Mouse (Mus musculus) kidney, postnatal 0 days (tissue): ENCODE measurements around the gene Ywhaq. TPM values are rescaled to one million over a fixed set of nuclear protein-coding genes. Genes with fewer than 3 reads are reported as not detected.

Experiments
- ATAC-seq: fragments of 200-750 bp; cut with Nextera tagmentation; replicated peaks from 2 replicates; pipeline ENCODE4 v1.8.0; 2017; ENCODE audit warnings: low read depth, moderate number of reproducible peaks, moderate TSS enrichment, moderate library complexity; ENCODE audit not compliant: low FRiP score
- DNase-seq: peaks from one replicate; pipeline ENCODE4 v3.0.0-alpha.2; 2016; ENCODE audit warnings: low spot score
- H3K27ac ChIP-seq: fragments of 300-500 bp; sonication (generic); 2 replicates; pipeline ENCODE4 v1.5.1; 2014; ENCODE audit warnings: mild to moderate bottlenecking
- H3K27me3 ChIP-seq: fragments of 300-500 bp; sonication (generic); 2 replicates; pipeline ENCODE4 v1.6.1; 2014; ENCODE audit warnings: low read length, mixed read lengths; ENCODE audit not compliant: insufficient read depth
- H3K36me3 ChIP-seq: fragments of 300-500 bp; sonication (generic); 2 replicates; pipeline ENCODE4 v1.6.1; 2014; ENCODE audit warnings: low read length, mixed read lengths; ENCODE audit not compliant: insufficient read depth
- H3K4me1 ChIP-seq: fragments of 300-500 bp; sonication (generic); replicated peaks from 2 replicates; pipeline ENCODE4 v1.6.1; 2014; ENCODE audit warnings: antibody characterized with exemption, low read length, mixed read lengths; ENCODE audit not compliant: insufficient read depth
- H3K4me2 ChIP-seq: fragments of 300-500 bp; sonication (generic); 2 replicates; pipeline ENCODE4 v1.6.1; 2014; ENCODE audit warnings: mild to moderate bottlenecking, low read length, moderate library complexity, mixed read lengths
- H3K4me3 ChIP-seq: fragments of 300-500 bp; sonication (generic); replicated peaks from 2 replicates; pipeline ENCODE4 v1.5.1; 2014; ENCODE audit warnings: low read depth, low read length
- H3K9ac ChIP-seq: fragments of 300-500 bp; sonication (generic); 2 replicates; pipeline ENCODE4 v1.6.1; 2014; ENCODE audit warnings: low read depth, low read length
- H3K9me3 ChIP-seq: fragments of 300-500 bp; sonication (generic); replicated peaks from 2 replicates; pipeline ENCODE4 v1.6.1; 2016; ENCODE audit warnings: low read length, inconsistent platforms, mixed read lengths
- CTCF ChIP-seq: IDR thresholded peaks from 2 replicates; pipeline ENCODE4 v1.5.1; 2016; ENCODE audit warnings: antibody characterized with exemption, low read depth, mild to moderate bottlenecking, moderate library complexity
- WGBS: fragments of 180-500 bp; shearing (Covaris S2); extraction: QIAGEN DNeasy Blood & Tissue Kit; methylation state at CpG from one replicate; pipeline ENCODE4 v1.1.7; 2014; 5-methylcytosine and 5-hydroxymethylcytosine counted together
- polyA plus RNA-seq: library from polyadenylated mRNA; unstranded; fragments of >200 nt; fragmentation: Nextera tagmentation; extraction: Ambion mirVana; gene quantifications from 2 replicates; pipeline ENCODE4 v1.2.1, GENCODE M21; 2015

The Ywhaq gene
- polyA plus RNA-seq, 1 experiment from 2014 or later, result 621 TPM

DNA sequence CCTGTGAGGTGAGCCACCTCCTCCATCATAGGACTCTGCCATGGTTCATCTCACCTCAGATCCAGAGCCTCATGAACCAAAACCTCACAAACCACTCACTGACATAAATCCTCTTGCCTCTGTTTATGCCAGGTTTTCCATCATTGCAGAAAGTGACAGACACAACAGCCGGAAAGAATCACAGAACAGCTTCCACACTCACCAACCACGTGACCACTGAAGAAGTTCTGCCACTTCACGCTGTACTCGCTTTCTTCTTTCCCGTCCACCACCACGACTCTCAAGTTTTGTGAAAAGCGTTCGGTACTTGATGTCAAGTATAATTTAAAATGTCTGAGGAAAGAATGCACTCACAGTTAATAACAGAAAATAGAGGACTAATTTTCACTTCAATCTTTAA is 63.8 kb downstream of the Ywhaq start:
- no peaks in the 10 kb centered on the region for H3K4me1 ChIP-seq
- no peaks in the 10 kb centered on the region for H3K9me3 ChIP-seq
- no peaks in the 10 kb centered on the region for H3K27me3 ChIP-seq
- peaks cover 35% of the 10 kb centered on the region for H3K36me3 ChIP-seq
- no peak for TF ChIP-seq CTCF
- no peak overlapping the region for H3K4me2 ChIP-seq
- H3K4me3 ChIP-seq, result no peak overlapping the region
- no peak overlapping the region for H3K9ac ChIP-seq
- WGBS, result 94% methylated on average over 8 of the region's 8 CpGs
- DNase-seq (no peak), ATAC-seq (no peak)
- H3K27ac ChIP-seq, result no peak overlapping the region

DNA sequence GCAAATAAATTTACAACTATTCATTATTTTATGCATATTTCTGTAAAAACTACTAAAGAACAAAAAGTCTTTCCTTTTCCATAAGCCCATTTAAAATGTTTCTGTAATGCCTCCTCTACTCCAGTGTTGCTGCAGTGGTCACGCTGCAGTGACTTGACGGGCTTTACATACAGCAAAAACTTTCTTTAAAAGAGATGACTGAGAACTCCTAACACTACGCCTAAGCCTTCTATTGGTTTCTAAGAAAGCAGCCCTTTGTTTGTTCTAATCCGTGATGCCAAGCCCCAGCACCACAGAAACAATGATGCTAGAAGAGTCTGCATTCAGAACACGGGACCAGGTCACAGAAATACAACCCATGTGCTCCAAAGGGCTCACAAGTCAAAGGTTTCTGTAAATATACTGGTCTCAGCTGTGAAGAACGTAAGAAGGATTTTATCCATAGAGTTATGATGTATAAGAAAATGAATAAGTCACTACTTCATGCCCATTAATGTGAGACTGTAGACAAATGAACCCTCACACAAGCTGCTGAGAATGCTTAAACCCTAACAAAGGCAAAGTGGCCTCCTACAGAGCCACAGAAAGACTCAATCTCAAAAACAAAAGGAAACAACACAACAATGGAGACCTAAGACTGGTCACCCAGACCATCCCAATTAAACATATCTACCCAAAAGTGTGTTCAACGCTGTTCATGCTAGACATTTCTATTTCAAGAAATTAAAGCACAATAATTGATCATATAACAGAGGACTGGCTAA is 67.1 kb downstream of the Ywhaq start:
- 88% methylated on average over 7 of the region's 7 CpGs for WGBS

GRCm38 (mm10) chr12:21346972-21347371 is 70.5 kb downstream of the Ywhaq start:
- no peak for TF ChIP-seq CTCF
- H3K4me2 ChIP-seq, result no peak overlapping the region
- no peak overlapping the region for H3K9ac ChIP-seq
- 90% methylated on average over 7 of the region's 7 CpGs for WGBS
- no peak overlapping the region for H3K4me3 ChIP-seq
- no peak for ATAC-seq
- no peak overlapping the region for H3K27ac ChIP-seq
- H3K9me3 ChIP-seq, result no peaks in the 10 kb centered on the region
- peaks cover 33% of the 10 kb centered on the region for H3K36me3 ChIP-seq
- H3K27me3 ChIP-seq, result no peaks in the 10 kb centered on the region
- DNase-seq, result no peak
- H3K4me1 ChIP-seq, result no peaks in the 10 kb centered on the region

More for the DNA sequence above, 67.1 kb downstream of the Ywhaq start:
- ATAC-seq, result no peak
- Histone ChIP-seq H3K27me3 (no peaks in the 10 kb centered on the region), H3K36me3 (peaks cover 44% of the 10 kb centered on the region), H3K27ac (no peak overlapping the region), H3K4me2 (no peak overlapping the region), H3K4me3 (no peak overlapping the region), H3K9me3 (no peaks in the 10 kb centered on the region), H3K4me1 (no peaks in the 10 kb centered on the region), H3K9ac (no peak overlapping the region)
- no peak for DNase-seq
- TF ChIP-seq CTCF, result no peak

GRCm38 (mm10) chr12:21340674-21341073 is 76.8 kb downstream of the Ywhaq start:
- no peak for DNase-seq
- no peak overlapping the region for H3K27ac ChIP-seq
- ATAC-seq, result no peak
- H3K9ac ChIP-seq, result no peak overlapping the region
- no peak for TF ChIP-seq CTCF
- no peaks in the 10 kb centered on the region for H3K9me3 ChIP-seq
- peaks cover 12% of the 10 kb centered on the region; the same call in 1 of the 2 replicates for H3K36me3 ChIP-seq
- no peaks in the 10 kb centered on the region for H3K27me3 ChIP-seq
- WGBS, result 92% methylated on average over 5 of the region's 5 CpGs
- H3K4me2 ChIP-seq, result no peak overlapping the region
- H3K4me1 ChIP-seq, result no peaks in the 10 kb centered on the region
- no peak overlapping the region for H3K4me3 ChIP-seq

Other genes starting within 250 kb of the Ywhaq start
- gene Cpsf3, start 132.2 kb downstream of the Ywhaq start, polyA plus RNA-seq, result 81.0 and 83.5 TPM in 2 replicates
- gene Itgb1bp1, start 131.4 kb downstream of the Ywhaq start, polyA plus RNA-seq, result 50.9 and 52.6 TPM in 2 replicates
- gene Iah1, start 101.2 kb downstream of the Ywhaq start, polyA plus RNA-seq, result 150 and 152 TPM in 2 replicates
- 34.6 and 35.0 TPM in 2 replicates for gene Adam17, start 44.0 kb downstream of the Ywhaq start, polyA plus RNA-seq